Mouse (Mus musculus): Measurements from ENCODE around the gene 4933417A18Rik. TPM values are rescaled to one million over a fixed set of nuclear protein-coding genes. Genes with fewer than 3 reads are reported as not detected.

Gene 4933417A18Rik
- polyA plus RNA-seq (2012; rRNA removed) = not detected in 2 replicates

DNA sequence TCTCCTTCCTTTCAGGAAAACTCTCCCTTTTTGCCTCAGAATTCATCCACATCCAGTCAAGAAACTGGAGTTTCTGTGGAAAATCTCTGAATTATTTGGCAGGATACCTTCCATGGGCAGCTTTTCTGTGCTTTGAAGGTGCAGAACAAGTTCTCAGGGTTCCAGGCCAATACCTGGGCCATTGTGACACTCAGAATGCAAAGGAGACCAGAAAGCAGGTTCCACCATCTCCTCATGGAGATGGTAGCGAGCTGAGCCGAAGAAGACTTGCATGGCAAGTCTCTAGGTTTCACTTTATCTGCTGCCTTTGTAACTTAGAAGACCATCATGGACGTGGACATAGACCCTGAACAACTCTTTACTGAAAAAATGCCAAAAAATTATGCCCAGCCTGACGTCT, at the start of gene 4933417A18Rik, which contains the start of gene Fam217a:
Gene 4933417A18Rik (plus strand): TSS at position 200 of the 400 bp plus-strand sequence.
Gene Fam217a (minus strand): TSS at position 101 of the 400 bp plus-strand sequence.

DNA sequence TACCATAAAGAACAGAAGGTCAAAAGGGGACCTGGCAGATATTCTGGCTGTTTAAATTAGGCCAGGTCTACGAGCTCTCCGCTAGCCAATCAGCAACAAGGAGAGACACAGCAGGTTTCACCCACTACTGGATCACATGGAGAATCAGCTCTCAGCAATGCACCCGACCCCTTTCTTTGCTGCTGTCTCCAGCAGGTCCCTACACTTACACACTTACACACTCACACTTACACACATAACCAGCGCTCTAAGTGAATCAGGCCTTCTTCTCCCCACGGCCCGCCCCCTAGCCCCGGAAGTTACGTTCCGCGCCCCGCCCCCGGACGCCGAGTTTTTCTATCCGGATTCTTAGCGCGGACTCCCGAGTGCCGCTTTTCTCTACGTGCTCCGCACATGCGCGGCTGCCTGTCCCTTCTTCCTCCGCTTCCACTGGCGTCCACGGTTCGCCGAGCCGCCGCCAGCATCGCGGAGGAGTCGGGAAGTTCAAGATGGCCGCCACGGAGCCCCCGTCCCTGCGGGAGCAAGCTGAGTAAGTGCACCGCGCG, 49.0 kb upstream of the 4933417A18Rik start, which contains the start of gene Prpf4b:
Gene Prpf4b (plus strand): TSS at position 137 of the 545 bp plus-strand sequence.

DNA sequence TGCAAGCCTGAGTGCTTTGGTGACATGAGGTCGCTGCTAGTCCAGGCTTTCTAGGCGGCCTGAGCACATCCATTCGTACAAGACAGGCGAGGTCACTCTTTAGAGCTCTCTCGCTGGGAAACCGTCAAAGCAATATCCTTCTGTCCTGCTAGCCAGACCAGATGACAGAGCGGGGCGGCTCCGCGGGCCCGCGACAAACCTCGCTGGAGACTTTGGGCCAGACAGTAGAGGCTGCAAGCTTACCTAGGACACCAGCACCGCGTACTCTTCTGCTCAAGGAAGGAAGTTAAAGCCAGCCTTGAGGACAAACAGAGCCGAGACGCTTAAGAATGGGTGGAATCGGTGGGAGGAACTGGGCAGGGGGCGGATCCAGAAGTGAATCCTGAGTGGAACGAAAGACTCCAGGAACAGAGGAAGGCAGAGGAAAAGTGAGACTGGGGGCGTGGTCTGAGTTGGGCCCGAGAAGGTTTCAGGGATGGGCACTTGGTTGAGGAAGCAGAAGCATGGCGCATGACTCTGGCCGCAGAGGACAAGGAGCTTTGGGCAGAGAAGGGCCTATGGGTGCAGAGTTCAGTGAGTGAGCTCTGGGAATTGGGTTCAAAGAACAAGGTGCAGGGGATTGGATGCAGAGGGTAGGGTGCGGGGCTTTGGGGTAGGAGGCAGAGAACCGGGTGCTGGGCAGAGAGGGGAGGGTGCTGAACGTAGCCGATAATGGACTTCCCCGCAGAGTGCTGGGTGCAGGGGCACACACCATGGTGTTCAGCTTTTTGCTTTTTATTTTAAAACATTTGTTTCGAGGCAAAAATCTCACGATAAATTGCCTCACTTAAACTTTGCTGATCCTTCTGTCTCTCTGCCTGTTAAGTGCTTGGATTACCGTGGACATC, 39.5 kb downstream of the 4933417A18Rik start, which contains the start of gene Eci3:
Gene Eci3 (minus strand): TSS at position 300 of the 887 bp plus-strand sequence.

Other genes starting within 250 kb of the 4933417A18Rik start
- gene Fam50b, start 189.6 kb upstream of the 4933417A18Rik start, polyA plus RNA-seq (2012; rRNA removed) = 0.09 and 0.10 TPM in 2 replicates
- 121 and 132 TPM in 2 replicates for gene Prpf4b, start 49.1 kb upstream of the 4933417A18Rik start, polyA plus RNA-seq (2012; rRNA removed)
- gene Fam217a, start 99 bp upstream of the 4933417A18Rik start, polyA plus RNA-seq (2012; rRNA removed) = 1.0 and 1.3 TPM in 2 replicates
- gene Eci3, start 39.4 kb downstream of the 4933417A18Rik start, polyA plus RNA-seq (2012; rRNA removed) = 0.16 and 0.21 TPM in 2 replicates
- gene Eci2, start 102.7 kb downstream of the 4933417A18Rik start, polyA plus RNA-seq (2012; rRNA removed) = 71.0 and 78.0 TPM in 2 replicates

All from central nervous system, embryonic 18 days (tissue).